Mouse (Mus musculus): ENCODE measurements around the gene Ralgapa2.
A peak's percentile ranks its signal among the peaks of the same experiment; 100 is the strongest.

Ralgapa2 gene

GRCm38 (mm10) chr2:146428751-146429150, 83.4 kb downstream of the Ralgapa2 start:
- peak; percentile 10 for DNase-seq (ENCODE audit: low read depth)

- DNase-seq (ENCODE audit: low read depth), result no peak
Measured at GRCm38 (mm10) chr2:146427380-146427779, 84.8 kb downstream of the Ralgapa2 start.

- DNase-seq (ENCODE audit: low read depth), result no peak
Measured at GRCm38 (mm10) chr2:146426321-146426720, 85.8 kb downstream of the Ralgapa2 start.

DNA sequence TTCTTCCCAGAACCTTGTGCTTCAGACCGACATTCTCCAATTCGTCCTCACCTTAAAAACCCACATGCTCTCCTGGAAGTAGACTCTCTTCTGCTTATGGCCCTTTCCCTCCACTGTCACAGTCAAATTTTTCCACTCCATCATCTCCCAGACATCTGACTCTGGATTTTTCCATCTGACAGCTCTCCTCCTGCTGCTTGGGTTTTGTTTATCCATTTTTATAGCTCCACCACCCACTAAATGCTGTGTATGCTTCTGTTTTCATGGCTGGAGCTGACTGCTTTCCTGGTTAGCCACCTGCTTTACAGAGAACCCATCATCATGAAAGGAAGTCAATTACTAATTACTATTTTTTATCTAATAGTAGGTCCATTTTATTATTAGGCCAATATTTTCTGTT, 86.9 kb downstream of the Ralgapa2 start:
- DNase-seq (ENCODE audit: low read depth), result no peak

DNA sequence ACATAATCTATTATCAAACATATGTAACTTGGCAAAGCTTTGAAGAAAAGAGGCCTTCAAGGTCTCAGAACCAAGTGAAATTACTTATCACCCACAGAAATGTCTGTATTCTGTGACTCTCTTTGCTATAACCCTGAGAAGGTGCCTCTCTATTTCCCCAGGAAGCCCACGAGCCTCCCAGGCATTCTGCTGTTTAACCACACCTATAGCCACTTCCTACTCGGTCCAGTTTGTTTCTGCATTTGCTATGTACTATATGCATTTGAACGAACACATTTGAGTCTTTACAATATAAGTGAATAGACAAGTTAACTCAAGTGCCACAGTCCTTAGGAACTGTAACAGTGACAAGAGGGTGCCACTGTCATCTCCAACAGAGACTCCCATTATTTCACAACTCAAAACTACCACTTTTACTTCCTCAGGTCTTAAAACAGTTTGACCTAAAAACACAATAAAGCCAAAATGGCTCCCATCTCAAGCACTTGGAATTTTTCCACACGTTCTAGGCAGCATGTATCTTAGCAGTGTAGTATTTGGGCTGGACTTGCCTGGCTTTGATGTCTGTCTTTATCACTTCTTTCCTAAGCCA, 88.3 kb downstream of the Ralgapa2 start:
- DNase-seq (ENCODE audit: low read depth), result no peak

DNA sequence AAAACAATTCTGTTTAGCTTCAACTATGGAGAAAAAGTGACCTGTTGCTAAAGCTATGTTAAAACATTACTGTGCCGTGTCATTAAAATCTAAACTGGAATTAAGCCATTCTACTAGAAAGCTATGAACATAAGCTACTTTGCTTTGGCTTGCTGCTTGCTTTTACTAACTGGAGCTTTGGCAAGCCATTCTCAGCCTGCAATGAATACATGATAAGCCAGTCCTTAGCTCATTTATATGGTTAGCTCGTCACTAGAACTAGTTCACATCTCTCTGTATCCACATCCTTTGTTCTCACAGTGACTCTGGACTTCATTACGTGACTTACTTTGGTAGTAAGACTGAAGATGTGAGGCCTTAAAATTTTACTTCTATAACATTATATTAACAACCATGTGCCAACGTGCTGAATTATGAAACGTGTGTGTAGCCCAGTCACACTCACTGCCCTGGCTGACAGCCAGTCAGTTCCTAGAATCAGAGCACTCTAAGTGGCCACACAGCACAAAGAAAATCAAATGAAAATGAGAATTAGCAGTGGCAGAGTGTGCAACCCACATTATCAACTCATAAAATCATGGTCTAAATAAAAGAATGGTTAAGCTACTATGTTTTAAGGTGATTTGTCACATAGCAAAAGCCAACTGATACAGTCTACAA, 89.0 kb downstream of the Ralgapa2 start:
- peak; percentile 11 for DNase-seq (ENCODE audit: low read depth)

GRCm38 (mm10) chr2:146416283-146416682, 95.9 kb downstream of the Ralgapa2 start:
- no peak for DNase-seq (ENCODE audit: low read depth)

GRCm38 (mm10) chr2:146414484-146415291, 97.5 kb downstream of the Ralgapa2 start:
- peak; percentile 70 for DNase-seq (ENCODE audit: low read depth)

DNA sequence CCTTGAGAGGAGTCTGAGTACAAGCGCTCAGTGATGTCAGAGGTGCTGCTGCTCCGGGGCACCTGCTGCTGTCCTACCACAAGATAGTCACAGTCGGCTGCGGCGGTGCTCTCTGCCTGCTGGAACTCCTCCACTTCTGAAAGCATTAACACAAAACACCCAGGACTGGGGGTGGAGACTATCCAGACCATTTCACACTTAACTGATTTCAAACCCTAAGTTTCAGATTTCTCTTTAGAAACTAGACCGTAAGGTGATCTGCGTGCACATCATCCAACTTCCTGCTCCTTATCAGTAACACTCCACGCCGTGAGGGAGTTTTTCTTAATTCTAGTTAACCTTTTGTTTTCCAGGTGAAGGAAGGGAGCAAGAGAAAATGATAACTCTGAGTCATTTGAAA, 99.4 kb downstream of the Ralgapa2 start:
- DNase-seq (ENCODE audit: low read depth), result no peak

DNA sequence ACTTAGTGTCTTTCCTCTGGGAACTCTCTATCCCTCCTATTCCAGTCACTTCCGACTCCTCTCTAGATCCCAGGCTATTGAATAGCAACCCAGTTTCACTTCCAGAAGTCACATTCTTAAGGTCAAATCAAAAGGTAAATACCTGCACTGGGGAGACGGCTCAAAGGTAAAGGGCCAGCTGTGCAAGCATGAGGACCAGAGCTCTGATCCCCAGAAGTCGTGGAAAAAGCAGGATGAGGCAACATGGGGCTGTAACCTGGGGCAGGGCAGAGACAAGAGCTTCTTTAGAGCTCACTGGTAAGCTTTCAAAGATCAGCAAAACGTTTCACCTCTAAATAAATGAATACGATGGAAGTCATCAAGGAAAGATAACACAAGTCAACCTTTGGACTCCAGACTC, 100.2 kb downstream of the Ralgapa2 start:
- DNase-seq (ENCODE audit: low read depth), result no peak

- no peak for DNase-seq (ENCODE audit: low read depth)
Measured at GRCm38 (mm10) chr2:146407078-146407477, 105.1 kb downstream of the Ralgapa2 start.

- DNase-seq (ENCODE audit: low read depth), result no peak
Measured at GRCm38 (mm10) chr2:146401588-146401987, 110.6 kb downstream of the Ralgapa2 start.

DNA sequence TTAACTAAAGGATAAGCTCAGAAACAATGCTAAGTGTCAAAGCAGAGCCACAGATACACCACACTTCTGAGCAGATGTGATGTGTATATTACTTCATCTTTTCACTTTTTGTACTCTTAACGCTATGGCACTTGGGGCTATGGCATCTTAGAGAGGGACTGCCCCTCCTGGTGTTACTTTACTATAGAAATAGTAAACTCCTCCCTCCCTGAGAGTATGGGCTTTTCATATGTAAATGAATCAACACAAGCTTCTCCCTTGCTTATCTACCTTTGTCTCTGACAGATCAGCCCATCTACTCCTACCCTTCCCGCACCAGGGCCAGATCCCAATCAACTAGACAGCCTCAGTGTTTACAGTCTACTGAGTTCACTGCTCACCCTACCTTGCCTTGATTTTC, 111.4 kb downstream of the Ralgapa2 start:
- DNase-seq (ENCODE audit: low read depth), result no peak

- peak; percentile 23 for DNase-seq (ENCODE audit: low read depth)
Measured at GRCm38 (mm10) chr2:146398211-146398865, 113.8 kb downstream of the Ralgapa2 start.

GRCm38 (mm10) chr2:146387211-146387610, 124.9 kb downstream of the Ralgapa2 start:
- DNase-seq (ENCODE audit: low read depth), result peak; percentile 78

- peak; percentile 23 for DNase-seq (ENCODE audit: low read depth)
Measured at GRCm38 (mm10) chr2:146384582-146384981, 127.6 kb downstream of the Ralgapa2 start.

- DNase-seq (ENCODE audit: low read depth), result no peak
Measured at GRCm38 (mm10) chr2:146376293-146376692, 135.9 kb downstream of the Ralgapa2 start.

GRCm38 (mm10) chr2:146366098-146366497, 146.0 kb downstream of the Ralgapa2 start:
- no peak for DNase-seq (ENCODE audit: low read depth)

DNA sequence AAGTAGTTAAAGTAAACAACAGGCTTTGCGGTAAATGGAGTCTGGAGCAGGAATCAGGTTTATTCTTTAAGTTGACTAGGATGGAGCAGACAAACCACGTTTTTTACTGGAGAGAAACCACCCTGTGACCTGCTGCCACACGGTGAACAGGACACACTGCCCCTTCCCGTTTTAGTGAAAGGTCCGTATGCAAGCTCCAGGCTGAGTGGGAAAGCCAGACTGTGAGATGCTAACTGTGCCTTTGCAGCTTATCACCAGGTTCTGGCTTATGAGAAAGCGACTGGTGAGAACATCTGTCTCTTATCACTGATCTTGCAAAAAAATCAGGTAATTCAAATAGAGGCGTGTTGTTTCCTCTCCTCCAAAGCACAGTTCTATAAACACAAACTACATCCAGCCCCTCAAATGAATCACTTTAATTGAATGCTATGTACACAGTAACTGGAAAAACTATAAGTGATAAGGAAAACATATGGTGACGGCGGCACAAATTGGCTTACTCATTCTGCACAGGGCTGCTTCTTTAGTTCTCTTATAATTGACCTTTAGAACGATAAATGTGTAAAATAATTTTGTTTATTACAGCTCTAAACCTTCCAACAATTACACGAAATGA, 146.7 kb downstream of the Ralgapa2 start:
- no peak for DNase-seq (ENCODE audit: low read depth)

DNA sequence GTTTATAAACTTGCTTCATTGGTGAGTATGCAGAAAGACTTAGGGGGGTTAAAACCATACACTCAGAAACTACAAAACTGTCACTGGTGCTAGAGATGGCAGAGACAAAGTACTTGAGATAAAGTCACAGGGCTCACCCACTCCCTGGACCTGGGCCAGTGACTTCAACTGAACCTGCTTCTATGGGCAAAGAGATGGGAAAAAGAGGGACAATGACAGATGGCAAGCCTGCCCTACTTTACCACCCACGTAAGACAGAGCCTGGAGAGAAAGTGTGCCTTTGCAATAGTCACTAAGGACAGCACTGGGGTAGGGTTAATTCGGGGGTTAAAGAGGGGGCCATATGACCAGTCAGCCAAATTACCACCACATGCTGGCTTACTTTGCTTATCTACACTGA, 148.7 kb downstream of the Ralgapa2 start:
- DNase-seq (ENCODE audit: low read depth), result no peak

DNA sequence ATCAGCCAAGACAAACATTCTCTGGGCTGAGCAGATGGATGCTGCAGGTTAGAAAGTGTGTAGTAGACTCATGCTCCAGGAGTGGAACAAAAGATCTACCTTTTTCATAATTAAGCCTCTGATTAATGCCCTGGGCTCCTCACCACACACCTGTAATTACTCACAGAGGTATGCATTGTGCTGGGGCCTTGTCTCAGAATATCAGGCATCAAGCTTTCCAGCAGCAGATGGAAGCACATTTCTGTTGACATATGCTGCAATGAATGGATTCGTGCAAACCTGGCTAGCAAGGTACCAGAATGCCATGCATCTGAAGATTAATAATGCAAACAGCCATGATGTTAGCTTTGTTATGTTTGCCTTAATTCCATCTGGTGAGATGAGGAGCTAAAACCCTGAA, 149.2 kb downstream of the Ralgapa2 start:
- DNase-seq (ENCODE audit: low read depth), result no peak

GRCm38 (mm10) chr2:146361969-146362368, 150.2 kb downstream of the Ralgapa2 start:
- DNase-seq (ENCODE audit: low read depth), result no peak

All from NIH3T3 (cell line).